Mouse (Mus musculus) right cerebral cortex, postnatal 25 days (tissue): ENCODE data around the gene Rassf5.
A peak's percentile ranks its signal among the peaks of the same experiment; 100 is the strongest.
"Not testable (repeated sequence)": the region's sequence is repeated elsewhere in the genome, so short reads cannot be mapped to it uniquely, and the experiment has no call there.

Experiments used
- DNase-seq: peaks from one replicate; pipeline ENCODE4 v3.0.0; 2022

Rassf5 gene

DNA sequence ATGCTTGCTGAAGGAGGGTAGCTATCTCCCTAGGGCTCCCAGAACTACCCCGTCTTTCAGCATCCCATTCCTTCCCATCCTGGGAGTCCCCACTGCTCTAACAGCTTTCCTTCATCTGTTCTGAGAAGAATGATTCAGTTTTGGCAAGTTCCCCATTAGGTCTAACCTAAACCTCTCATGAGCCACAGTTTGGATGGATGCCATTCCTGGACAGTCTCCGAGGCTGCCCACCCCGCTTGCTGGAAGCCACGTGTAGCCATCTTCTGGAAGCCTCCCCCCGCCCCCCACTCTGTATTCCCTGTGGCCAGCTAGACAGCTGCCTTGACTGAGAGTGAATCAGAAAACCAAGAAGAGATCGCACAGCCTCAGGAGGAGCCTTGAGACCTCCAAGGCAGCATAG, 12.2 kb upstream of the Rassf5 start:
- no peak for DNase-seq

DNA sequence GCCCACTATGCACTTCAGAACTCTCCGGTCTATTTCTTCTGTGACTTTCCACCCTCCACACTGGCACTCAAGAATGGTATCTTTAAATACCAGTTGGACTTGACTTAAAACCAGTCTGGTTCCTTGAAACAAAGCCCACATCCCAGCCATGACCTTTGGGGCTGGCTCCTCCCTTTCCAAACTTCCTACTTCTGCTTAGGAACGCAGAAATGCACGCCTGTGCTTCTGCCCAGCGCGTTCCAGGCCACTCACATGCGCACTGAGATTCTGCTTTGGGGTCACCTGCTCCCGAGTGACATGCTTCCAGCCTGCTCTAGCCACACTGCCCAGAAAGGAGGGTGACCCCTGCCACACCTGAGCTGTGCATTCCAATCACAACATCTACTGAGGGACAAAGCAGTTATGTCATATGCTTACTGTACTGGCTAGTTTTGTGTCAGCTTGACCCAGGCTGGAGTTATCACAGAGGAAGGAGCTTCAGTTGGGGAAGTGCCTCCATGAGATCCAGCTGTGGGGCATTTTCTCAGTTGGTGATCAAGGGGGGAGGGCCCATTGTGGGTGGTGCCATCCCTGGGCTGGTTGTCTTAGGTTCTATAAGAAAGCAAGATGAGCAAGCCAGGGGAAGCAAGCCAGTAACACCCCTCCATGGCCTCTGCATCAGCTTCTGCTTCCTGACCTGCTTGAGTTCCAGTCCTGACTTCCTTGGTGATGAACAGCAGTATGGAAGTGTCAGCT, 7.6 kb upstream of the Rassf5 start:
- DNase-seq = not testable (repeated sequence)

DNA sequence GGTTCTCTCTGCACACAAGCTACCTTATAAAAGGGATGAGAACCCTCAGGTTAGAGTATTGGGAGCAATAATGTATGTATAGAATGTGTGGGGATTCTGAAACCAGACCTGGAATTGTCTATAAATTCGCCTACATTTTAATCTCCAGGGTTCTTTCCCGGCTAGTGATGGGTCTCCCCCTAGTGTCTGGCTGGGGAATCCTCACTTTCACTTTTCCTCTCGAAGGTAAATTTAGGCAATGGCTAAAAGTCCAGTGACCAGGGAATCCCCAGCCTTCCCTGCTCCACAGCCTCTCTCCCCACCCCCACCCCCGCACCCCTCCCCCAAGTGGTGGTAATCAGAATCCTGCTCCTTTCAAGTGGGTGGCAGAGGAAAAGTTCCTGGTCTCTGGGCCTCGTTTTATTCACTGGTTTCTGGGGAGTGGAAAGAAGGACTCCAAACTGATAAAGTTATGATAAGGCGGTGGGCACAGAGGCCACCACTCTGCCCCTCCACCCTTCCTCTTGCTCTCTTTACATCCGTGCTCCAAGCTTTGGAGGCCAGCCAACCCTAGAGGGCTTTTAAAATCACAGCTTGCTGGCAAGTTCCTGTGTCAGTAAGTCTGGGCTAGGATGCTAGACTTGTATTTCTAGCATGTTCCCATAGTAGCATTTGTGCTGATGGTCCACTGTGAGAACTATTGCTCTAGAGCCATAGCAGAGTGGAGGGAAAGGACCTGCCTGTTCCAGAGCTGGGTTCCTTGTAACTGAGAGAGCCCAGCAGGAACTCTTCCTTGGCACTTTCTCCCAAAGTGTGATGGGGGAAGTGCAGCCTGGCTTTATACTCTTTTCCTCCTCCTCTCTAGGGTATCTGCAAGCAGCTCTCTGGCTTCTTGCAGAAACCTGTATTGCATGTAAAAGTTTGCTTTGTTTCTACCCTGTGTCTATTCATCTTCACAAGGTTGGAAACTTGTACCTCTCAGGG, 1.7 kb upstream of the Rassf5 start:
- DNase-seq = peak; percentile 42

DNA sequence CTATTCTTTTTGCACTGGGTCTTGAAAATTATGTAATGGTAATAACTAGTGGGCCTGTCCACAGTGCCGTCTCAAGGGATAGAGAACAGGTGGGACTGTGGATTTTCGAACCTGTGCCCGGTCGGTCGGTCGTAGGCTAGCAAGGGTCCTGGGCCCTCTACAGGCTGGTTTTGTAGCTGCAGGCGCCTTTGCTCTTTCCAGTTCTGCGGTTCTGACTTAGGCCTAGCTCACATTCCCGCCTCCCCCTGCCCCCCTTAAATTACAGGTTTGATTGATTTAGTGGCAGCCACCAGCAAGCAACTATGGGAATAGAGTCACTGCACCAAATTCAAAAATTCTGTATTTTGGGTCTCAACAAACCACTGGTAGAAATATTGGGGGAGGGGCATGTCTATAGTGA, 868 bp upstream of the Rassf5 start:
- DNase-seq = no peak

DNA sequence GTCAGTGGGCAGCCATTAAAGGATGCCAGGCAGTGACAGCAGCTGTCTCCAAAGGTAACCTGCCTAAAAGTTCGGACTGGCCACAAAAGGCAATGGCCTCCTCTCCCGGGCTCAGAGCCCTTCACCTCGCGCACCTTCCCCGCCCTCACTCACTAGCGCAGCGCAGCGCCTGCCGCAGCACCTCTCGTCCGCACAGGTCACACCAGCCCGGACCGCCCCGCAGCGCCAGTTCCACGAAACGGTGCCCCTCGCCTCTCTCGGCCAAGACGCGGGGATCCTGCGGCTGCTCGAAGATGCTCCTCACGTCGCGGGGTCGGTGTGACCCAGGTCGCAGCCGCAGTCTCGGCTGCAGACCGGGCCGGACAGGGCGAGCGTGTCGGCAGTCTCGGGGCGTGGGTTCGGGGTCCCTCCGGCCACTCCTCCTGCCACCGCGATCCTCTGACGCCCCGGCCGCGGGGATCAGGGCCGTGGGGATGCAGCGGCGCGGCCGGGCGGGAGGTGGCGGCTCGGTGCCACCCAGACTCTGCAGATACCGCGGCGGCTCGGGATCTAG, 446 bp downstream of the Rassf5 start:
- DNase-seq = peak; percentile 32

DNA sequence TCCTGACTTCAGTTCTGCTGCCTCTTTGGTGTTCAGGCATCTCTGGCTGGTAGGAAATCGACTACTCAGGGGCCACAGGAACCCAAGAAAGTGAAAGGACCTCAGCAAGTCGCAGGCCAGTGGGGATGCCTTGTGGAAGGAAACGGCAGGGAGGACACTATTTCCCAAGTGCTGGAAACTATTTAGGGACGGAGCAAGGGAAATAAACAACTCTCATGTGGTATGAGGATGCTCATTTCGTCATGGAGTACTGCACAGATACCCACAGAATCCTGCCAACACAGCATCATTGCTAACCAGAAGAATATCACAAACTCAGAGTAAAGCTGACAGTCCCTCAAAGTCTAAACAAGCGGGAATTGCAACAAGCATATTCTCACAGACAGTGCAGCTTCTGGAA, 2.1 kb downstream of the Rassf5 start:
- DNase-seq = no peak

DNA sequence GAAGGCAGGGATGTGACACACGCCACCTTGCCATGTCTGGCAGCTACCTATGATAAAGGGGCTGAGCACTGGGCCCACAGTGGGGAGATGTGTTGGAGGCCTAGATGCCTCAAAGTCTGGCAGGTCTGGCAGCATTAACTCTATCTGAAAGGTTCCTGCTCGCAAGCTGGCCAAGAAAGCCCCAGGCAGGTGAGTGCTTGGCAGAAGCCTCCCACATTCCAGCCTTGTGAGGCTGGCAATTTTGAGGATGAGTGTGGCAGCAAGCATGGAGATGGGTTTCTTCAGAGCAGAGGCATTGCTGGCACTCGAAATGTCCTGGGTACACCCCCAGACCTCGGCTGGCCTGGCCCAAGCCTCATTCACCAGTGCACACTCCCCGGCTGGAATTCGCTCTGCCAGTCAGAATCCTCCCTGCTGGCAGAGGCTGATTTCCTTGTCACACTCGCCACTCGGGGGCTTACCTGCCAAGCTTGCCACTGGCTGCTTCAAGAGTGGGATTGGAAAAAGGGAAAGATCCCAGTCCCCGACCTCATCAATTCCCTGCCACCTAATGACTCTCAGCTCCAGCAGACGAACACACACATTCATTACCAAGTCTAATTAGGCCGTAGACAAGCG, 5.4 kb downstream of the Rassf5 start:
- no peak for DNase-seq

DNA sequence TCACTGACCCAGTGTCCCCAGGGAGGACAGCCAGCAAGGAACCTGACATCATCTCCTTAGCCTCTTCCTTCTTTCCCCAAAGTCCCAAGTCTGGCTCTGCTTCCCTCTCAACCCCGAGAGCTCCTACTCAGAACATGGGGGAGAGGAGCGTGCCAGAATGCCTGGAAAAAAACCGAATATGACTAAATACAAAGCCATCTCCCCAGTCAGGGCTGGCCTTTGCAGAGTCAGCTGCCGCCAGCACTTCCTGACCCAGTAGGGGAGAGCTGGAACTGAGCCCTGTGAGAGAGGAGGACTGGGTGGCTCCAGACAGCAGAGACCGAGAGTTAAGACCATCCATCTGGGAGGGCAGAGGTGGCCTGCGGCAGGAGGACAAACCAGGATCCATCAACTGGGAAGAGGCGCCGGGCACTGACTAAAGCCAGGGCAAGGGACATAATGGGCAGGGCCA, 6.1 kb downstream of the Rassf5 start:
- no peak for DNase-seq

DNA sequence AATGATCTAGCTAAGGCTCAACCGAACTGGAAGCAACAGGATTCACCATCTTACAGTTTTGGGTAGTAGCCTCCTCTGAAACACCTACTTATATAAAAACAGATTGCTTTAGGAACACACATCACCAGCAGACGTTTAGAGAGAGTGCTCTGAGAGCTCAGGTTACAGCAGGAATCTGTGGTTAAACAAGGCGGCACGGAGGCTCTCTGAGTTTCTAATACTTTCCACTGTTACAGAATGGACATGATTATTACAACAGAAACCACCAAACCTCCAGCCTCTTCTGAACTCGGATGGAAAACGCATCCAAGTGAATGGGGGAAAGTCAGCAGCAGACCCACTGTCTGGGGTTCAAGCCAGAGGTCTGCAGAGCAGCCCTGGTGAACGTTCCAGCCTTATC, 9.0 kb downstream of the Rassf5 start:
- no peak for DNase-seq

DNA sequence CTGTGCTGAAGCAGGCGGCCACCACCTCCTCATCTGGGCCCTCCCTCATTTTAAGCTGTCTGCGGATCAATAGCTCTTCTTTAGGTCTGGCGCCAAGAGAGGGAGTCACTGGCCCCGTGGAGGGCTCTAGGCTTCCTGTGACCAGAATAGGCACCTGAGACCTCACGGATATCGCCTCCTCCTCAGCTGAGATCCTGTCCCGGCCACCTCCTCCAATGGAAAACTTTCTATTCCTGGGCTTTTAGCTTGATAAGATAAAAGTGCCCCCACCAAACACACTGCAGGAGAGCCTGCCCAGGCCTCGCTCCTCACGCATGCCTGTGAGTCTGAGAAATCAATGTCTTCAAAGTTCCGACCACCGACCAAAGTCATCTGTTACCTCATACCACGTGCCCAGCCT, 11.5 kb downstream of the Rassf5 start:
- no peak for DNase-seq

DNA sequence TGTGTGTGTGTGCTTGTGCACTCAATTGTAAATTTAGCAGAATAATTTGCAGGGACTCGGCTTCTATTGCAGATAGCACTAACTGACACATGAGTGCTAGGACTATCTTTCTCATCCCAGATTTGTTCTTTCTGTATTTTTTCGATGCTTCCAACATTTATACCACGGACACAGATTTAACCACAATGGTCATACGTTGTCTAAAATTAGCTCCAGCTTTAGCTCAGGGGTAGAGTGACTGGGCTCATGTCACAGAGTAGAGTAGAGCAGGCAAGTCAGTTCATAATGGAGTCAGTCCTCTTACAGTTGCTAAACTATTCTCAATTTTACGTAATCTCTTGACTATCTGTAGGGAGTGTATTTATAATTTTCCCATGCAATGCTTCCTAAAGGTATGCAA, 16.4 kb downstream of the Rassf5 start:
- DNase-seq = no peak

DNA sequence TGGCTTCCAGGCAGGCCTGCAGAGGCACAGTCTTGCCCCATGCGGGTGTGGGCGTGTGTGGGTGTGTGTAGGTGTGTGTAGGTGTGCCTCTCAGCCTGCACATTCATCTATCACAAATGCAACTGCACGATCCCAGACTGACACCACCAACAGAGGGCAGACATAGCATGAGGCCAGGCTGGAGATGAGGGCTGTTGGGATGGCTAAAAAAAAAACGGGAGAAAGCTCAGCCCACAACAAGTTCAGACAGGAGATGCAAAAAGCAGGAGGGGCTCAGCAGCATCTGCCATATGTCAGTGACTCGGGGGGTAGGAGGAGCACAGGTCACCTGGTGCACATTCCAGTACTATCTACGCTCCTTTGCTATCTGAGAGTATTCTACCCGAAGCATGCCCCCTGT, 16.8 kb downstream of the Rassf5 start:
- no peak for DNase-seq

DNA sequence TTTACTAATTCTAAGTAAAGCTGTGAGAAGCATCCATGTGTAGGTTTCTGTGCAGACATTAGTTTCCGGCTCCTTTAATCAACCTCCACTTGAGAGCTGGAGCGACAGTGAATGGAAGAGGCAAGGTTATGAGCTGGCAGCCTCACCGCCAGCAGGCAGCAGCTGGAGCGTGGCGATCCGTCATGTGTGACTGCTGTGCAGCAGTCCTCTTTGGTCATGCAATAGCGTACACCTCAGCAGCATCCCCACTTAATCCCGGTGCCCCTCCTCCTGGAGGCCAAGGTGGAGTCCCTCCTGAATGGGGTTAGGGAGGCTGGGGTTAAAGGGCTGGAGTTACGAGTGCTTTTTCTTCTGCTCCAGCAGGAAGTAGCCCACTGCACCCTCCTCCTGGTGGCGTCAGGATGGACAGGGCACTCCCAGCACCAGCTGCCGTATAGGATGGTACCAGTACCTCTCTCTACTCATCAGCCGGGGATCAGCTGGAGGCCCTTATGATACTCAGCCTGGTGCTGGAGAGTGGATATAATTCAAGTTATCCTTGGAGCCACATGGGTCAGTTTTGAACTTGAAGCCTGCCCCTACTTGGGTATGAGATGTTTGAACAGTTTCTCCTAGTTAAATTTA, 20.1 kb downstream of the Rassf5 start:
- no peak for DNase-seq

DNA sequence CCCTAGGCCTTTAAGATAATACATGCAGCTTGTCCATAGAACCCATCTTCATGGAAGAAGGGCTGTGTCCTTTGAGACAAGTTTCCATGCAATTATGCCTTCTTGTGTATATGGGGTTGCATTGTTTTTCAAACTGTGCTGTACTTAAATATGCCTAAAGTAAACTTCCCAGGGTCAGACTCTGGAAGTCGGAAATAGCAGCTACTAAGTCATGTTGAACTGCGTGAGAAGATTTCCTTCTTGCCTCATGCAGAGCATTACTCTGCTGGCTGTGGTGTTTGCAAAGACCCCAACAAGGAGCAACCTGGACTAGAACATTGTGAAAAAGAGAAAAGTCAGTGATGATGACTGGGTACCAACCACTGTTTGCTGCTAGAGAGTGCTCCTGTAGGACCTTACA, 21.7 kb downstream of the Rassf5 start:
- DNase-seq = no peak

DNA sequence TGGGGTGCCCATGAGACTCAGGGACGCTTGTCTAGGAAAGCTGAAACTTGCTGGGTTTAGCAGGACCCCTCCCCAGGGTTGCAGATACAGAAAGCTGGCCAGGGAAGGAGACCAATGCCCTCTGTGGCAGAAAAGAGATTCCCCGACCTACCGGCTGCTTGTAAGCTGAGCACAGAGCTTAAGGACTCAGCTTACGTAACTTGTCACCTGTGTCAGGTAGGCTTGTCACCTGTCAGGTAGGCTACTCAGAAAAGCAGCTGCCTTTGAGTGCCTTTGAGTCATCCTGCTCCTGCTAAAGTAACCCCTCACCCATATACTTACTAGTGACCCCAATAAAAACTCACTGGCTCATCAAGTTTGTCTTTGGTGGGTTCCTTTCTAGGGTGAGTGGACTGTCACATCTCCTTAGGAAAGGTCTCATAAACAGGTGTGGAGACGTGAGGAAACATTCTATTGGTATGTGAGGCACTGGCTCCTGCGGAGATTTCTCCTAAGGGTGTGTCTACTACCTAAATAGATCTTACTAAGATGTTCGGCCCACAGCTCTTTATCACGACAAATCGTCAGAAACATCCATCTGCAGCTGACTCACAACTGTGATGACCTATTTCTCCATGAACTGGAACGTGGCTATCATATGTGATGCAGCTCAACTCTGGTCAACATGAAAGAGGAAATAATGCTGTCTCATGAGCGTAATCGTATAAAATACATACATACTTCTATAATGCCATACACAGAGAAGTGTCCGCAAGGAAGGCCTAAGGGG, 23.1 kb downstream of the Rassf5 start:
- DNase-seq = no peak

DNA sequence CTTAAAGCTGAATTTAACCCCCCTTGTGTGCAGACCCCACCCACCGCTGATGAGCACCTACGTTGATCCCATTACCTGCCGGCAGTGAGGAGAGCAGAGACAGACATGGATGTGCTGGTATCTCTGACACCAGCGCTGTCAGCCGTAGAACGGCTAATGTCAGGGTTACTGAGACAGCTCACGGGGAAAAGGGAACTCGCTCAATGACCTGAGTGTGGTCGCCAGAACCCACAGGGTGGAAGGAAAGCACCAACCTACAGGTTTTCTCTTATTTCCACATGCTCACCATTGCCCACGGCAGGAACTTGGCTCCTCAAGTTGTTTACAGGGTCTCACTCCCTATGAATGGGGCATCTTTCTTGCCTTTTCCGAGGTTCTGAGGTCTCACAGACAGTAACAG, 26.1 kb downstream of the Rassf5 start:
- no peak for DNase-seq

DNA sequence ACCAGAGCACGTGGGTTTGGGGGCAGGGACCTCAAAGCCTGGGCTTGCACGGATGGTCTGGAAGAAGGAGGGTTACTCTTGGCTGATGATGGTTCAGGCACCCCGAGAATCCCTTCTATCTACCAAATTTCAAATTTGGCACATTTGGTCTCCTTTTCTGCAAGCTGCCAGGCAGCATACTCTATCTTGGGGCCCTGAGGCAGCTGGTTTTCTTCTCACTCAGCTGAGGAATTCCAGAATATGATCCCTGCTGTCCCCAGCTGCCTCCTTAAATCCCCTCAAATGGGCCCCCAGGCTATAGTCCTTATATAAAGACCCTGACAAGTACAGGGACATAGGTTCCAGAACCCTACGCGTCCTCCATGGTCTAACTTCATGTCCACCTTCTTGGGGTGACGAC, 31.7 kb downstream of the Rassf5 start:
- DNase-seq = no peak

DNA sequence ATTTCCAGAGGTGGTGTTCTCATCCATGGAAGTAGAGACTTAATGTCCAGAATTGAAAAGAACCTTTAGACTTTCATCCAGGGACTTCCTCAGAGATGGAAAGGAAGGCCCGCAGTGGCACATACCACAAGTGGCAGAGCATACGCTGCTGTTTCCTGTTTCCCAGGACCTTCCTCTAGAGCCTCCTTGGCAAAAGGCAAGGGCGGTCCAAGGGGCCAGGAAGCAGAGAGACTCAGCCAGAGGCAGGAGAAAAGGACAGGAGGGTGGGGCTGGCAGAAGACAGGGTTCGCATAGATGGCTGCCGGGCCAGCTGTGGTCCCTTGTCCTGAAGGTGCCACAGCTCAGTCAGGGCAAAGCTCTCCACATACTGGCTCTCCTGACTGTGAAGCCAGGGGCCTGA, 32.1 kb downstream of the Rassf5 start:
- no peak for DNase-seq

DNA sequence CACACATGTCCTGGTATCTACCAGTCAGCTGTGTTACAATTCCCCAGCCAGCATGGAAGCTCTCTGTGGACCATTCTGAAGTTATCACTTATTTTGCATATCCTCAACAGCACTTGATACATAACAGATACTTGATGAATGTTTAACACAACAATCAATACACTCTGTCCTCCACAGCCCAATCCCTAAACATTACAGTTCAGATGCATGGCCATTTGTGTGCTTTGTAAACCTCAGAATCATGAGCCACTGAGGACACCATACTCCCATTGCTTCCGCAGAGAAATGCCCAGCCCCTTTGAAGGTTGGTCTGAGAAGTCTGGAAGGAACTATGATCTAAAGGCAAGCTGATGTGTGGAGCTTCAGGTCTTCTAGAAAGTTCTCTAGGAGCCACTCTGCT, 33.4 kb downstream of the Rassf5 start:
- DNase-seq = no peak

DNA sequence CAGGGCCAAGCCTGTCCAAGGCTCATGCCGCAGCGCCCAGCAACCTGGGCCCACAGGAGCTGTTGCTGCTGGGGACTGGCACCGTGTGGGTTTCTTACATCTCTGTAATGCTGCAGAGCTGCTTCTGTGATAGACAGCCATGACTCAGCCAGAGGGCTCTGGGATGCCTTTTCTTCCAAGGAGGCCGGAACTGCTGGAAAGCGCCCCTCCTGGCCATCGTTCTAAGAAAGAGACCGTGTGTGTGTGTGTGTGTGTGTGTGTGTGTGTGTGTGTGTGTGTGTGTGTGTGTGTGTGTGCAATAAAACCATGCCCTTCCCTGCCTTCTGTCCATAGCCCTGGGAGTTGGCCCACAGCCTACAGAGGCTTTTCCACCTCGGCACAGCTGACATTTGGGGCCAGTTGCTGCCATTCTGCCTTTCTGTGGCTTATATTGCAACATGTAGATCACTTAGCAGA, 35.1 kb downstream of the Rassf5 start:
- peak; percentile 26 for DNase-seq

DNA sequence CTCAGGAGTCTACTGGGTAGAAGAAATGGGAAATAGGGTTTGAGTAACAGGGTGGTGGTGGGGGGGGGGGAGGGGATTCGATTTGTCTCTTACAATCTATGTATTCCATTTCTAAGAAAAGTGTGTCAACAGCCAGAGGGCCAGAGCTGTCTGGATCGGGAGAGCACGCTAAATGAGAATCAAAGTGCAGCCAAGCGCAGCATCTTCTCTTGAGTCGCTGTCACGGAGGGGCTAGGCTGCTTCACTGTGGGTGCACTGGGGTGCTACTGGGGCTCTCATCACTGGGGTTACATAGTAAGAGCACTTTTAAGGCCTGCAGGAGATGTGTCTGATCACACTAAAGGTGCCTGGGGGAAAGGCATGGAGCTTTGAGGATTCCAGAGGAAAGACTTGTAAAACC, 36.3 kb downstream of the Rassf5 start:
- DNase-seq = no peak

DNA sequence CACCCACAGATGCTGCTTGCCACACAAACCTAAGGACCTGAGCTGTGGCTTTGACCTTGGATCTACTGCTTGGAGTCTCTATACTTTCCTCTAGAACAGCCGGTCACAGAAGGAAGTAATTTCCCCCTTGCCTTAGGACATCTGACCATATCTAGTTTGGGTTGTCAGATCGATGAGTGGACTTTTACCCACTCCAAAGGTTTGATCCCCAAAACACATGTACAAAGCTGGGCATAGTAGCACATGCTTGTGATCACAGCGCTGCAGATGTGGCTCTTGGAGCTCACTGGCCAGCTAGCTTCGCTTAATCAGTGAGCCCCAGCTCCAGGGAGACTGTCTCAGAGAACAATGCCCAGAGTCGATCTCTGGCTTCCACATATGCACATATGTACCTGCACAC, 37.0 kb downstream of the Rassf5 start:
- no peak for DNase-seq
